Mouse (Mus musculus) macrophage (primary cell): Measurements from ENCODE around the gene Tshz3. TPM values are rescaled to one million over a fixed set of nuclear protein-coding genes. Genes with fewer than 3 reads are reported as not detected.

Source experiments
- H3K27ac ChIP-seq: fragments of 350-480 bp; formaldehyde crosslinking; 2 replicates; pipeline ENCODE4 v1.9.0; 2021
- H3K36me3 ChIP-seq: fragments of 350-480 bp; formaldehyde crosslinking; 2 replicates; pipeline ENCODE4 v1.9.0; 2021; ENCODE audit errors: inconsistent target
- H3K4me3 ChIP-seq: fragments of 350-480 bp; formaldehyde crosslinking; 2 replicates; pipeline ENCODE4 v1.9.0; 2021; ENCODE audit errors: inconsistent target
- H3K79me2 ChIP-seq: fragments of 350-480 bp; formaldehyde crosslinking; 2 replicates; pipeline ENCODE4 v1.9.0; 2021; ENCODE audit errors: inconsistent target
- WGBS: methylation state at CpG from one replicate; pipeline ENCODE4 v1.1.7; 2026; ENCODE audit warnings: inconsistent platforms; ENCODE audit not compliant: missing documents; 5-methylcytosine and 5-hydroxymethylcytosine counted together
- polyA plus RNA-seq: library from polyadenylated mRNA; stranded (reverse); fragments of 250-400 nt; gene quantifications from 3 replicates; pipeline ENCODE4 v1.2.4, GENCODE M21; 2018; ENCODE audit warnings: inconsistent platforms

The Tshz3 gene
- polyA plus RNA-seq, 1 experiment from 2014 or later: not detected

DNA sequence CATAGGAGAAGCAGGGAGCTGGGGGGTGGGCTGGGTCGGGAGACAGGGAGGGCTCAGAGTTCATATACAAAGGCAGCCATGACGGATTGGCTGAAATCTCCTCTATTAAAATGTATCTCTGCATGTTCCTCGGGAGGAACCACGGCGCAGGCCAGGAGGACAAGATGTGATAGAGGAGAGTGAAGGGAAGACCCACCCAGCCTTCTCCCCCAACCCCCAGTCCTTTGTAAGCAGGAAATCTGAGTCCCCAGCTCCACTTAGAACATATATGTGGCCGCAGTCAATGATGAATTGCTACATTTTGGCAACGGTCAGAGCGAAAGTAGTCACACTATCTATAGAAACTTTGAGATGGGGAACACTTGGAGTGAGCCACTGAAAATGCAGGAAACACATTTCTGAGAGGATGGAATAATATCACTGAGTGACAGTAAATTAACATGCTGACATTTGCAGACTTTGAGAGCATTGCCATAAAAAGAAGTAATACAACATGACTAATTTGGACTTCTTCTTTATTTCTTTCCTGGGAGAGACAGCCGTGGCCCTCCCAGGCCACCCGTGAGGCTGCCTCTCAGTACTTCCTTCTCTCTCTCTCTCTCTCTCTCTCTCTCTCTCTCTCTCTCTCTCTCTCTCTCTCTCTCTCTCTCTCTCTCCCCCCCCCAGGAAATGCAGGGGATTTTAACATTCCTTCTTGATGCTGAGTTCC lies 88.9 kb downstream of the Tshz3 start:
- no peaks in the 10 kb centered on the region for H3K79me2 ChIP-seq
- 61% methylated on average over 10 of the region's 10 CpGs for WGBS
- no peaks in the 10 kb centered on the region for H3K36me3 ChIP-seq
- no peak overlapping the region for H3K27ac ChIP-seq
- no peak overlapping the region for H3K4me3 ChIP-seq

DNA sequence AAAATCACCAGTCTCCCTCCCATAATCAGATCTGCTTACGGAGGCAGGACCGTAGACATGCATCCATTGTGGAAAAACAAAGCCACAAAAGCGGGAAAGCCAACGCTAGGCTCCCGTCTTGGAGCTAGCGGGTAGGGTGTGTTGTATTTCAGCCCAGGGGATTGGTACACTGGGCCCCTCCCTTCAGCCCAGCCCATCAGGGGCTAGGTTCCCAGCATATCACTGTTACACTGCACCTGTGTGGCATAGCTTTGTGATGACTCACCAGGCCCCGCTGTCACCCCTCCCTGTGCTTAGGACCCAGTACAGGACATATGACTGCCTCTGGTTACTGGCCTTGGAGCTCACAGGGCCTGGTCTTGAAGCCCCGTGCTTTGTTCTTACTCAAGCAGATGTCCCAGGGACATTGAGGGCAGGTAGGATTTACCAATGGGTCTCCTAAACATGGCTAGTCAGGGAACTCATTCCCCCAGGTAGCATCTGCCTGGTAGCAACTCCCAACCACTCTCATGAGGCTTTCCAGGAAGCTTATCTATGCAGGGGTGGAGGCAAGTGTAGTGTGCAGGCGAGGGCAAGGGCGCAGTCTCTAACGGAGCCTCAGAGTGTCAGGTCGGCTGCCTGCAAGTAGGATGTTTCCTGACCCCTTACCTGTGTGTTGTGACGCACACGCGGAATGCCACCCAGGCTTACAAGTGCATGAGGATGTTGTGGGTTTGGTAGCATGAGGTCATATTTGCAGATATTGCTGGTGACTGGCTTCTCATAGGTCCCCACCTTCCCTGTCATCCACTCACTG lies 98.7 kb downstream of the Tshz3 start:
- H3K36me3 ChIP-seq: no peaks in the 10 kb centered on the region
- WGBS: 87% methylated on average over 15 of the region's 15 CpGs
- no peak overlapping the region for H3K27ac ChIP-seq
- no peak overlapping the region for H3K4me3 ChIP-seq
- no peaks in the 10 kb centered on the region for H3K79me2 ChIP-seq
